Mouse (Mus musculus): Measurements from ENCODE around the gene Atf3. TPM values are rescaled to one million over a fixed set of nuclear protein-coding genes. Genes with fewer than 3 reads are reported as not detected.
A peak's percentile ranks its signal among the peaks of the same experiment; 100 is the strongest.

Atf3 gene
- polyA plus RNA-seq, 1 experiment: 59.6 TPM

GRCm38 (mm10) chr1:191247561-191247960 is 29.7 kb upstream of the Atf3 start:
- Histone ChIP-seq H3K27me3 (ENCODE audit: control insufficient read depth, insufficient read depth, insufficient read length) (no peaks in the 10 kb centered on the region), H3ac (ENCODE audit: control insufficient read depth, insufficient read length) (no peak overlapping the region), H3K4me3 (no peak overlapping the region), H3K4me2 (ENCODE audit: low read depth) (no peak overlapping the region), H3K36me3 (ENCODE audit: control insufficient read depth, insufficient read depth) (peaks cover 7% of the 10 kb centered on the region), H3K79me2 (ENCODE audit: control insufficient read depth, insufficient read depth) (no peaks in the 10 kb centered on the region)
- TF ChIP-seq CEBPB (IDR thresholded peaks at IDR 0.05; ENCODE audit: insufficient read depth, poor library complexity, severe bottlenecking): no peak
- no peak for TF ChIP-seq MYOG (IDR thresholded peaks at IDR 0.05; ENCODE audit: control insufficient read depth in 1 of 3, insufficient read depth in 1 of 3, insufficient read length in 2 of 3, low read depth in 2 of 3)
- TF ChIP-seq E2F4 (IDR thresholded peaks at IDR 0.05; ENCODE audit: insufficient read depth): no peak
- no peak for TF ChIP-seq MAX (IDR thresholded peaks at IDR 0.05; ENCODE audit: low read depth)
- no peak for TF ChIP-seq POLR2A (IDR thresholded peaks at IDR 0.05; ENCODE audit: insufficient read length, low read depth)
- no peak for TF ChIP-seq SRF (IDR thresholded peaks at IDR 0.05; ENCODE audit: control insufficient read depth, insufficient read length, low read depth)
- TF ChIP-seq TCF12 (IDR thresholded peaks at IDR 0.05; ENCODE audit: insufficient read depth, poor library complexity, severe bottlenecking): no peak
- no peak for TF ChIP-seq POLR2AphosphoS2 (IDR thresholded peaks at IDR 0.05; ENCODE audit: insufficient read length, low read depth)
- TF ChIP-seq TCF3 (IDR thresholded peaks at IDR 0.05; ENCODE audit: insufficient read length, low read depth): no peak
- TF ChIP-seq MYOD1 (IDR thresholded peaks at IDR 0.05; ENCODE audit: control insufficient read depth in 1 of 3, insufficient read length in 2 of 3, low read depth in 2 of 3): no peak
- TF ChIP-seq USF1 (IDR thresholded peaks at IDR 0.05; ENCODE audit: low read depth): no peak

DNA sequence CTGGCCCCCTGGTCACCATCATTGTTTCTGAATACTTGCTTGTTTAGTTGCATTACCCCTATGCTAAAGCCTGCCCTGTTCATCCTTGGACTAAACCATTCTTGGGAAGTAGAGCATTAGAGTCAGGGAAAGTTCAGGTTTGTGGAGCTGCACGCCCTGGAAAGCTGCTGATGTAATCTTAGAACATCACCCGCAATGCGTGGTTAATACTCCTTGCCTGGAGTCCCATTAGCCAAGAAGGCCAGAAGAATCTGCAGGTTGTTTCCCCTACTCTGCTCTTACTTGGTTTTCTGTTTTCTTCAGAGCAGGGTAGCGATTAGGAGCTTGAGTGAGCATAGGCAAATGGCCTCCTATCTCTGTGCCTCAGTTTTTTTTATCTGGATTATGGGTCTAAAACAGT is 26.0 kb upstream of the Atf3 start:
- H3K36me3 ChIP-seq (ENCODE audit: control insufficient read depth, insufficient read depth): peaks cover 7% of the 10 kb centered on the region
- no peaks in the 10 kb centered on the region for H3K27me3 ChIP-seq (ENCODE audit: control insufficient read depth, insufficient read depth, insufficient read length)
- H3K79me2 ChIP-seq (ENCODE audit: control insufficient read depth, insufficient read depth): no peaks in the 10 kb centered on the region
- no peak overlapping the region for H3K4me3 ChIP-seq
- TF ChIP-seq CEBPB (IDR thresholded peaks at IDR 0.05; ENCODE audit: insufficient read depth, poor library complexity, severe bottlenecking) (peak; percentile 95), SRF (IDR thresholded peaks at IDR 0.05; ENCODE audit: control insufficient read depth, insufficient read length, low read depth) (no peak), E2F4 (IDR thresholded peaks at IDR 0.05; ENCODE audit: insufficient read depth) (no peak), POLR2AphosphoS2 (IDR thresholded peaks at IDR 0.05; ENCODE audit: insufficient read length, low read depth) (no peak), USF1 (IDR thresholded peaks at IDR 0.05; ENCODE audit: low read depth) (no peak), POLR2A (IDR thresholded peaks at IDR 0.05; ENCODE audit: insufficient read length, low read depth) (no peak), MYOD1 (IDR thresholded peaks at IDR 0.05; ENCODE audit: control insufficient read depth in 1 of 3, insufficient read length in 2 of 3, low read depth in 2 of 3) (no peak)
- H3K4me2 ChIP-seq (ENCODE audit: low read depth): no peak overlapping the region
- H3ac ChIP-seq (ENCODE audit: control insufficient read depth, insufficient read length): no peak overlapping the region

DNA sequence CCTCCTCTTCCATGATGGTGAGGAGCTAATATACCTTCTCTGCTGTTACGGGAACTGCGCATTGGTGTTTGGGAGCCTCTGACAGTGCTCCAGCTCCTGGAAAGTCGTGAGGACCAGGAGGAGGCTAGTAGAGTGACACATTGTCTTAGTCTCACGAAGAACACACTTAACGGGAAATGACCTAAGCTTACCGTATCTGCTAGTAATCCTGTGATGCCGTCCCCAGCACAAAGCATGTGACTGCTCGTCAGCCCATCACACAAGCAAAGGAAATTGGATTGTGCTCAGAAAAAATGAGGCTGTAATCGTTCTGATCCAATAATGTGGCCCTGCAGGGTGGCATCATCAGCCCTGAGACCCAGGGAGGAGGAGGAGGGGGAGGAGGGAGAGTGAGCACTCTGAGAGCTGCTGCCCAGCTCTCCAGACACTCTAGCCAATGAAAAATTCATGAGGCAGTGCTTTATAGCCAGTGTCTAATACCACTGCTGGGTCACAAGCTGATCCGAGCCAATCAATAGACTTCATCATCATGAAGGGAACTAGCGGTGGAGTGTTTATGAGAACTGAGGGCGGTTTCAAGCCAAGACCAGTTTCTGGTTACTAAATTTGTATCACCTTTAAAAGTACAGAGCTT is 24.3 kb upstream of the Atf3 start:
- no peak overlapping the region for H3K4me3 ChIP-seq

DNA sequence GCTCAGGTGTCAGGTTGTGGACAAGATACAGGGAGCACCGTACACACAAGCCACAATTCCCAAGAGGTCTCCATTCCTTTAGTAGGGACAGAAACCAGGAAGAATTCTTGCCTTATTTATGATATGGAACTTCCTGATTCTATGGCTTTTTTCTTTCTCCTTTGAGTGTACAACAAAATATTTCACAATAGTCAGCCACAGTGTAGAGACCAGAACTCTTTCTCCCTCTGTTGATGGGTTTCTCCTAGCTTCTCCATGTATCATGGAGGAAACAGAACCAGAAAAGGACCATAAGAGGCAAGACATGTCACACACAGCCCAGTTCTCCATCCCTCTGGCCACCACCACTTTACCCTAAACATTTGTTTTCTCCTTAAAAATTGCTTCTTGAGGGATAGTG is 23.7 kb upstream of the Atf3 start:
- no peak overlapping the region for H3ac ChIP-seq (ENCODE audit: control insufficient read depth, insufficient read length)
- no peaks in the 10 kb centered on the region for H3K79me2 ChIP-seq (ENCODE audit: control insufficient read depth, insufficient read depth)
- H3K4me3 ChIP-seq: no peak overlapping the region
- H3K27me3 ChIP-seq (ENCODE audit: control insufficient read depth, insufficient read depth, insufficient read length): no peaks in the 10 kb centered on the region
- H3K36me3 ChIP-seq (ENCODE audit: control insufficient read depth, insufficient read depth): peaks cover 5% of the 10 kb centered on the region
- H3K4me2 ChIP-seq (ENCODE audit: low read depth): no peak overlapping the region
- no peak for TF ChIP-seq CEBPB (IDR thresholded peaks at IDR 0.05; ENCODE audit: insufficient read depth, poor library complexity, severe bottlenecking)
- TF ChIP-seq TCF3 (IDR thresholded peaks at IDR 0.05; ENCODE audit: insufficient read length, low read depth): no peak
- no peak for TF ChIP-seq TCF12 (IDR thresholded peaks at IDR 0.05; ENCODE audit: insufficient read depth, poor library complexity, severe bottlenecking)
- no peak for TF ChIP-seq USF1 (IDR thresholded peaks at IDR 0.05; ENCODE audit: low read depth)

More for the DNA sequence above, 24.3 kb upstream of the Atf3 start:
- no peak overlapping the region for H3ac ChIP-seq (ENCODE audit: control insufficient read depth, insufficient read length)
- TF ChIP-seq CEBPB (IDR thresholded peaks at IDR 0.05; ENCODE audit: insufficient read depth, poor library complexity, severe bottlenecking): no peak
- TF ChIP-seq MYOG (IDR thresholded peaks at IDR 0.05; ENCODE audit: control insufficient read depth in 1 of 3, insufficient read depth in 1 of 3, insufficient read length in 2 of 3, low read depth in 2 of 3): no peak
- TF ChIP-seq TCF12 (IDR thresholded peaks at IDR 0.05; ENCODE audit: insufficient read depth, poor library complexity, severe bottlenecking): no peak
- TF ChIP-seq REST (IDR thresholded peaks at IDR 0.05; ENCODE audit: insufficient read depth, insufficient read length): no peak
- no peak for TF ChIP-seq MYOD1 (IDR thresholded peaks at IDR 0.05; ENCODE audit: control insufficient read depth in 1 of 3, insufficient read length in 2 of 3, low read depth in 2 of 3)
- TF ChIP-seq SRF (IDR thresholded peaks at IDR 0.05; ENCODE audit: control insufficient read depth, insufficient read length, low read depth): no peak
- no peak for TF ChIP-seq MAX (IDR thresholded peaks at IDR 0.05; ENCODE audit: low read depth)
- no peak for TF ChIP-seq POLR2A (IDR thresholded peaks at IDR 0.05; ENCODE audit: insufficient read length, low read depth)
- no peak for TF ChIP-seq E2F4 (IDR thresholded peaks at IDR 0.05; ENCODE audit: insufficient read depth)
- no peak for TF ChIP-seq POLR2AphosphoS2 (IDR thresholded peaks at IDR 0.05; ENCODE audit: insufficient read length, low read depth)
- no peak for TF ChIP-seq TCF3 (IDR thresholded peaks at IDR 0.05; ENCODE audit: insufficient read length, low read depth)
- no peak for TF ChIP-seq USF1 (IDR thresholded peaks at IDR 0.05; ENCODE audit: low read depth)
- H3K4me2 ChIP-seq (ENCODE audit: low read depth): no peak overlapping the region
- H3K27me3 ChIP-seq (ENCODE audit: control insufficient read depth, insufficient read depth, insufficient read length): no peaks in the 10 kb centered on the region
- H3K36me3 ChIP-seq (ENCODE audit: control insufficient read depth, insufficient read depth): peaks cover 7% of the 10 kb centered on the region
- no peaks in the 10 kb centered on the region for H3K79me2 ChIP-seq (ENCODE audit: control insufficient read depth, insufficient read depth)

- no peaks in the 10 kb centered on the region for H3K27me3 ChIP-seq (ENCODE audit: control insufficient read depth, insufficient read depth, insufficient read length)
- no peaks in the 10 kb centered on the region for H3K79me2 ChIP-seq (ENCODE audit: control insufficient read depth, insufficient read depth)
- no peaks in the 10 kb centered on the region for H3K36me3 ChIP-seq (ENCODE audit: control insufficient read depth, insufficient read depth)
- TF ChIP-seq TCF3 (IDR thresholded peaks at IDR 0.05; ENCODE audit: insufficient read length, low read depth) (no peak), MYOD1 (IDR thresholded peaks at IDR 0.05; ENCODE audit: control insufficient read depth in 1 of 3, insufficient read length in 2 of 3, low read depth in 2 of 3) (no peak), MYOG (IDR thresholded peaks at IDR 0.05; ENCODE audit: control insufficient read depth in 1 of 3, insufficient read depth in 1 of 3, insufficient read length in 2 of 3, low read depth in 2 of 3) (no peak), TCF12 (IDR thresholded peaks at IDR 0.05; ENCODE audit: insufficient read depth, poor library complexity, severe bottlenecking) (no peak), REST (IDR thresholded peaks at IDR 0.05; ENCODE audit: insufficient read depth, insufficient read length) (no peak), POLR2A (IDR thresholded peaks at IDR 0.05; ENCODE audit: insufficient read length, low read depth) (no peak), SRF (IDR thresholded peaks at IDR 0.05; ENCODE audit: control insufficient read depth, insufficient read length, low read depth) (no peak), CEBPB (IDR thresholded peaks at IDR 0.05; ENCODE audit: insufficient read depth, poor library complexity, severe bottlenecking) (no peak), POLR2AphosphoS2 (IDR thresholded peaks at IDR 0.05; ENCODE audit: insufficient read length, low read depth) (no peak), MAX (IDR thresholded peaks at IDR 0.05; ENCODE audit: low read depth) (no peak), USF1 (IDR thresholded peaks at IDR 0.05; ENCODE audit: low read depth) (no peak), E2F4 (IDR thresholded peaks at IDR 0.05; ENCODE audit: insufficient read depth) (no peak)
- H3ac ChIP-seq (ENCODE audit: control insufficient read depth, insufficient read length): no peak overlapping the region
- no peak overlapping the region for H3K4me3 ChIP-seq
- no peak overlapping the region for H3K4me2 ChIP-seq (ENCODE audit: low read depth)
Measured at GRCm38 (mm10) chr1:191239602-191240001, 21.8 kb upstream of the Atf3 start.
